9 mouse cellular contexts compared by ENCODE assay signal in genomic region chr1:91209343-91209742, GRCm38 (mm10). TPM values are rescaled to one million over a fixed set of nuclear protein-coding genes. Genes with fewer than 3 reads are reported as not detected.
DNase-seq lines count a peak whose midpoint lies in the region; ATAC-seq and TF ChIP-seq lines count a peak whose summit lies in the region.
"Had no signal": no experiment of that assay in that cellular context is flagged by ENCODE, and none has a peak within 500 bp of the region (broad histone marks: within the 10 kb centered on the region; RNA-seq: fewer than 3 reads in every experiment).

No protein-coding gene starts in this region.

- intact Hi-C loops in left cerebral cortex, adult 2 months (cut with DNase I), result loop anchor here (10.0 kb wide), 1 partner anchor 245 kb away; the partner anchor contains the start of gene Per2

- no peak overlapping the region for H3K9ac ChIP-seq in embryonic facial prominence, embryonic 12.5 days
- H3K9ac ChIP-seq in liver, embryonic 11.5 days (ENCODE audit: low read depth, low read length), result no peak overlapping the region

- H3K9me3 ChIP-seq in embryonic facial prominence, embryonic 12.5 days, result no peaks in the 10 kb centered on the region
- no peaks in the 10 kb centered on the region for H3K9me3 ChIP-seq in embryonic facial prominence, embryonic 10.5 days
- no peaks in the 10 kb centered on the region for H3K9me3 ChIP-seq in liver, embryonic 11.5 days (ENCODE audit: control insufficient read depth, low read length)

- DNase-seq in embryonic facial prominence, embryonic 10.5 days (ENCODE audit: low spot score), result no peak
- peak; percentile 33 for DNase-seq in urinary bladder, postnatal 14 days (ENCODE audit: low spot score)
- no peak for DNase-seq in urinary bladder, adult 18-20 months (ENCODE audit: low spot score in 2 of 2)
- peak; percentile 48 to 56 for DNase-seq in left cerebral cortex, adult 2 months (ENCODE audit: extremely low spot score in 1 of 2, low spot score in 2 of 2)
- peak; percentile 83 for DNase-seq in telencephalon, adult 2 months (ENCODE audit: low read depth, low spot score)
- DNase-seq in spleen, postnatal 4 days (ENCODE audit: low spot score in 2 of 2), result no peak
- no peak for DNase-seq in liver, embryonic 11.5 days (ENCODE audit: low spot score)

- 87% methylated on average over 6 of the region's 6 CpGs for WGBS in embryonic facial prominence, embryonic 12.5 days
- WGBS in embryonic facial prominence, embryonic 10.5 days, result 86% methylated on average over 6 of the region's 6 CpGs
- WGBS in liver, embryonic 11.5 days, result 85% methylated on average over 6 of the region's 6 CpGs

- no peaks in the 10 kb centered on the region for H3K4me1 ChIP-seq in embryonic facial prominence, embryonic 12.5 days
- peaks cover 14% of the 10 kb centered on the region for H3K4me1 ChIP-seq in embryonic facial prominence, embryonic 10.5 days
- H3K4me1 ChIP-seq in liver, embryonic 11.5 days (replicated peaks; ENCODE audit: control insufficient read depth, insufficient read depth, low read length), result no peaks in the 10 kb centered on the region

- no peaks in the 10 kb centered on the region for H3K36me3 ChIP-seq in embryonic facial prominence, embryonic 12.5 days
- no peaks in the 10 kb centered on the region for H3K36me3 ChIP-seq in embryonic facial prominence, embryonic 10.5 days (replicated peaks)
- no peaks in the 10 kb centered on the region for H3K36me3 ChIP-seq in liver, embryonic 11.5 days (ENCODE audit: control insufficient read depth, insufficient read depth, low read length)

- TF ChIP-seq CTCF in left cerebral cortex, adult 2 months (IDR thresholded peaks at IDR 0.05), result no peak

- H3K4me2 ChIP-seq in embryonic facial prominence, embryonic 12.5 days (replicated peaks), result no peak overlapping the region
- H3K4me2 ChIP-seq in liver, embryonic 11.5 days, result no peak overlapping the region

- no peaks in the 10 kb centered on the region for H3K27me3 ChIP-seq in embryonic facial prominence, embryonic 12.5 days
- no peaks in the 10 kb centered on the region for H3K27me3 ChIP-seq in embryonic facial prominence, embryonic 10.5 days (replicated peaks; ENCODE audit: low read depth, poor library complexity, severe bottlenecking)
- H3K27me3 ChIP-seq in liver, embryonic 11.5 days (replicated peaks; ENCODE audit: control insufficient read depth, insufficient read depth, low read length), result 0 out of 2 replicates have a peak, but pooled peaks cover 3% of the 10 kb centered on the region

- no peak overlapping the region for H3K4me3 ChIP-seq in embryonic facial prominence, embryonic 12.5 days
- H3K4me3 ChIP-seq in embryonic facial prominence, embryonic 10.5 days, result no peak overlapping the region
- H3K4me3 ChIP-seq in left cerebral cortex, adult 2 months, result no peak overlapping the region
- H3K4me3 ChIP-seq in liver, embryonic 11.5 days (ENCODE audit: low read depth, low read length), result no peak overlapping the region

- ATAC-seq in embryonic facial prominence, embryonic 12.5 days (ENCODE audit: insufficient number of reproducible peaks, insufficient read depth, low FRiP score, low TSS enrichment), result 0 out of 2 replicates have a peak, but pooled peaks have one; percentile 32
- ATAC-seq in liver, embryonic 11.5 days (replicated peaks; ENCODE audit: low FRiP score), result no peak

- no peak overlapping the region for H3K27ac ChIP-seq in embryonic facial prominence, embryonic 12.5 days
- H3K27ac ChIP-seq in embryonic facial prominence, embryonic 10.5 days (replicated peaks), result no peak overlapping the region
- H3K27ac ChIP-seq in left cerebral cortex, adult 2 months, result peak overlapping the region; percentile 95
- no peak overlapping the region for H3K27ac ChIP-seq in liver, embryonic 11.5 days (ENCODE audit: low read depth, low read length)
- H3K27ac ChIP-seq: kidney, postnatal 0 days had no signal

RNA-seq across cellular contexts. Expression of gene Ramp1, which starts 29.7 kb away (rescaled TPM):
- polyA plus RNA-seq in embryonic facial prominence, embryonic 12.5 days (2016; fragmentation: Nextera tagmentation; extraction: Ambion mirVana), result 1.2 and 1.9 TPM in 2 replicates
- 0.47 and 0.61 TPM in 2 replicates for polyA plus RNA-seq in embryonic facial prominence, embryonic 10.5 days (2016; fragmentation: Nextera tagmentation; extraction: Ambion mirVana)
- total RNA-seq in left cerebral cortex, adult 2 months (2021), result 10 to 100 TPM; 52.6 to 53.0 TPM
- polyA plus RNA-seq in liver, embryonic 11.5 days (2014; fragmentation: Nextera tagmentation; extraction: Ambion mirVana), result 3.5 and 4.0 TPM in 2 replicates

RNA-seq across cellular contexts. Expression of gene Ube2f, which starts 40.8 kb away (rescaled TPM):
- polyA plus RNA-seq in embryonic facial prominence, embryonic 12.5 days (2016; fragmentation: Nextera tagmentation; extraction: Ambion mirVana), result 72.4 and 72.9 TPM in 2 replicates
- 87.6 and 100 TPM in 2 replicates for polyA plus RNA-seq in embryonic facial prominence, embryonic 10.5 days (2016; fragmentation: Nextera tagmentation; extraction: Ambion mirVana)
- 10 to 100 TPM; 54.0 to 55.3 TPM for total RNA-seq in left cerebral cortex, adult 2 months (2021)
- 78.5 and 81.4 TPM in 2 replicates for polyA plus RNA-seq in liver, embryonic 11.5 days (2014; fragmentation: Nextera tagmentation; extraction: Ambion mirVana)

Comparison
In these comparisons a context has a peak if more than half of its experiments do, and no peak if none do; other contexts are left out.
1. DNase-seq: peak in urinary bladder, postnatal 14 days (single experiment), left cerebral cortex, adult 2 months (2 of 2) and telencephalon, adult 2 months (single experiment); none in embryonic facial prominence, embryonic 10.5 days (single experiment), urinary bladder, adult 18-20 months (0 of 2), spleen, postnatal 4 days (0 of 2) and liver, embryonic 11.5 days (single experiment).